Mouse (Mus musculus): ENCODE measurements around the gene Zfp938.

The Zfp938 gene

GRCm38 (mm10) chr10:82240742-82241400 lies at the start of gene Zfp938:
Zfp938 (minus strand) TSS chr10:82241280.
- peak; percentile 46 for DNase-seq (ENCODE audit: low read depth)

DNA sequence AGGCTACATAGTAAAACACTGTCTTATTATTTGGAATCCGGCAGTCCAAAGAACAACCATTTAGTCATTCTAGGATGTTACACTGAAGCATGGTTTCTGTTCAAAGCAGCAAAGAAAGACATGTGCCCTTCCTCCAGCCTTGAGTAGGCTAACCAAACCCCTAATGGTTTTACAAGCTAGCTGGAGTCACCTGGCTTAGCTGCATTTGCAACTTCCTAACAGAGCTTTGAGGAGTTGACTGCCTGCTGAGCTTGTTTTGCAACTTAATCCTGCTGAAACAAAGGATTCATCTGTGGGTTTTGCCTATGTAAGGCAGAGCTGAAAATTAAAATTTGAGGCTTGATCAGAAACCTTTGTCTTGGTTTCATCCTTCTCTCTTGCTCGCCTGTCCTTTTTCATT lies 16.3 kb upstream of the Zfp938 start:
- DNase-seq (ENCODE audit: low read depth): no peak

DNA sequence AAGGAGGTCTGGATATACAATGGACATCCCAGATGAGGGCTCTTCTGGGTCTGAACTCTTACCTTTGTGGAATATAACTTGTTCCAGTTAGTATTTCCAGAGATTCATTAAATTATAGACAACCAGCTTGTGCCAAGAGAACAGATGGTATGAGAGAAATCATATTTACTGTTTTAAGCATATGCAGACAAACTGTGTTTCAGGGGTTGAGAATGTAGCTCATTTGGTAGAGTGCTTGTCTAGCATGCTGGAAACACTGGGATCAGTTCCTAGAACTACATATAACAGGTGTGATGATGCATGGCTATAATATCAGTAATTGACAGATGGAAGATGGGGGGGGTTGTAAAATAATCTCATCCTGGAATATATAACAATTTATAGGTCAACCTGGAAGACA lies 3.9 kb upstream of the Zfp938 start:
- DNase-seq (ENCODE audit: low read depth): no peak

DNA sequence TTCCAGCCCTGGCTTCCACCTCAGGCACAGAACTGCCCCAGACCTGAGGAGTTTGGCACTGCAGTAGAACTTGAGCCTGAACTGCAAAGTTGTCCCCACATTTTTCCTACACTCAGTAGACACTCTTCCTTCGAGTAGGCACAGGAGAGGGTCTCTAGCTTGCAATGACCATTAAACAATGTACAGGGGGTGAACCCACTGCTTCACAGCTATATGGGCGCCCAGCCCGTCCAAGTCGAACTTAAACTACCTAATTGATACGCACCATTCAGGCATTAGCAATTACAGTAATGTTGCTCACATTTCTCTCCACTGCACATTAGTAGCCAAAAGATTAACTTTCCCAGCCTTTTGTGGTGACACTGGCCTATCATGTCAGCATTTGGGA lies 315 bp upstream of the Zfp938 start:
- DNase-seq (ENCODE audit: low read depth): no peak

DNA sequence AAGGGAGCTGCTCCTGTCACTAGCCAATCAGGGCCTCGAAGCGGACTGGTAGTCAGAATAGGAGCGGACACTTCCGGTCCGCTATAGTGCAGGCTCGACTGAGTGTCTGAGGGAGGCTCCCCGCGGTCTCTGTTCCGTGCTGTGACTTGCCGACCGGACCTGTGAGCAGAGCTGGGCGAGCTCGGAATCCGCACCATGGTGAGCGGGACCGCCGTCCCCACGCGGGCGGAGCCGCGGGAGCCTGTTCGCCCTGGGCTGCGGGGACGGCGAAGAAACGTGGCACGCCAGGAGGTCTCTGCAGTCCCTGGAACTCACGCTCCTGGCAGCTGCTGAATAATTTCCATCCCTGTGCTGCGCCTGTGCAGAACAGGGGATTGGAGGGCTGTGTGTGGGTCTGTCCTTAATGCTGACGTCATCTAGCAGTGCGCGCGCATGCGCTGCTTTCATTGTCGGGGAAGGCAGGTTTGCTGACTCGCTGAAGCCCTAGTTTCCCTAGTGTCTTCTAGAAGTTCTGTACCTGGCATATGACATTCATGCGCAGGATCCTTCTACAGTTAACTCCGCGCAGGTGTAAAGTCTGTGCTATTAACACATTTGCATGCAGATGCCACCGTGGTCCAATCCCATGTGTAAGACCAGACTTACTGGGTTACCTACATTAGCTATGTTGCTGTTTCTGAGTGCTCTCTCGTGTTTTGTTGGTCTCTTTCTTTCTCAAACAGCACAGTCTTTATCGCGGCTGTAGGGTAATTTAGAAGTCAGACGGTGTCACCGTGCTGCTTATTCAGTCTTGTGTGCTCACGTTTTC lies 62.6 kb downstream of the Zfp938 start:
- DNase-seq (ENCODE audit: low read depth): peak; percentile 67
